Mouse (Mus musculus): Measurements from ENCODE around the gene Wnt3. TPM values are rescaled to one million over a fixed set of nuclear protein-coding genes. Genes with fewer than 3 reads are reported as not detected.

Wnt3 gene
- polyA plus RNA-seq, 1 experiment = 7.0 TPM

DNA sequence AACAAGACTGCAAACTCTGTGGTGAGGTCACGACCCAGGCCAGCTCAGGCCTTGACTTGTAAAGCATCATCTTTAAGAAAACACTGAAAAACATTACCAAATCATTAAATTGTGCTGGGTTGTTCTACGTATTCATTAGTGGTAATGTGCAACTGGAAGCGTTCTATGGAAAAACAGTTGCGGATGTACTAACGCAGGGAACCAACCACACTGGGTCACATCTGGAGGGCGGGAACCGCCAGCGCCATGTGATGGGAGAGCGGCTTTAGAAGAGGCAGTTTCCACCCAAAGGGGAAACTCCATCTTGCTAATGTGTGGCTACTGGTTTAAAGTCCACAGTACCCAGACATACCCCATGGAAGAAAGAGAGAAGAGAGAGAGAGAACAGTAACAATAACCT, 56.5 kb downstream of the Wnt3 start:
- no peak for DNase-seq (ENCODE audit: low read depth, low spot score)
- 95% methylated on average over 9 of the region's 9 CpGs for WGBS

DNA sequence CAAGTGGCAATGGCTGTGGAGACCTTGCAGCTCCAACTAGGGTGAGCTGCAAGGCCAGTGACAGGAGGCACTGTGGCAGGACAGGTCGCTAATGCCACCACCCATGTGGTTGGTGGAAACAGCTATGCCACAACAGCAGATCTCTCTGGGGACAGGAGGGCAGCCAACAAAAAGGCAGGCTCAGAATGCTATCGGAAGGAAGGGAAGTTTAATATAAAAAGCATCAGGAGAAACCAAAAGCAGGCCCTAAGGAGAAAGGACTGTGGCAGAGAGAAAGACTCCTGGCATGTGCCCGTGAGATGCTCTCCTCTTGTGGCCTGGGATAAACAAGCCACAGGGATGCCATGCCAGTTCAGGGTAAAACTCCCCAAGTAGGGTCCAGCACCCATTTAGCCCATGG, 57.8 kb downstream of the Wnt3 start:
- 88% methylated on average over 3 of the region's 3 CpGs for WGBS

DNA sequence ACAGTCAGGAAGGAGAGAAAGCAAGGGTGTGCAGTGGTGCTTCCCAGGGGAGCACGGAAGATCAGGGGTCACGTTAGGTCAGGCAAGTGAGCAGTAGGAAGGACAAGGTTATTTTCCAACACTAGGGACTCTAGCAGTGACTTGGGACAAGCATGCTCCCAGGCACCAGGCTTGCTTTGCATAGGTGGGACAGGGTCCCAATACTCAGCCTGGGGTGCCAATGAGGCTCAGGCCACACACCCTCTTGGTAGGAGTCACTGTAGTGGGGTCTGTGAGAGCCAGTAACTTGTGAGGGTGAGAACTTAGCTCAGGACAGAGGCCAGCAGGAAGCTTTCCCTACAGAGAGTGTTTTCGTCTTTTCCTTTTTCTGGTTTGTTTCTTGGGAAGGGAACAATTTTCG, 58.4 kb downstream of the Wnt3 start:
- no peak for DNase-seq (ENCODE audit: low read depth, low spot score)
- WGBS = 92% methylated on average over 4 of the region's 4 CpGs

More for the DNA sequence above, 57.8 kb downstream of the Wnt3 start:
- no peak for DNase-seq (ENCODE audit: low read depth, low spot score)

DNA sequence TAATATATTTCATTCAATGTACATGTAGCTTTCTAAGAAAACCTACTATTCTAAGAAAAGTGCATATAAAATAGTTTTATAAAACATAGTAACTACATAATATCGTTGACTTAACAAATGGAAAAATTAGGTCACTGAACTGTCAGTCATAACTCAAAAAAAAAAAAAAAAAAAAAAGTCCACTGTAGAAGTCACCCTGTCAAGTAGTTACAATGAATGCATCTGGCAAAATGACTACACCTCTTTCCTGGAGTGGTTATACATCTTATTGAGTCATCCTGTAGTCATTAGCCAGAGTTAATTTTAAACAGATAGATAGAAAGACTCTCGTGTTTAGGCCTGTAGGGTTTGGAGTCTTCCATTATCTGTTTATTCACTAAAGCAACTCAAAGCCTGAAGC, 65.0 kb downstream of the Wnt3 start:
- 62% methylated on average over 2 of the region's 2 CpGs for WGBS
- no peak for DNase-seq (ENCODE audit: low read depth, low spot score)

DNA sequence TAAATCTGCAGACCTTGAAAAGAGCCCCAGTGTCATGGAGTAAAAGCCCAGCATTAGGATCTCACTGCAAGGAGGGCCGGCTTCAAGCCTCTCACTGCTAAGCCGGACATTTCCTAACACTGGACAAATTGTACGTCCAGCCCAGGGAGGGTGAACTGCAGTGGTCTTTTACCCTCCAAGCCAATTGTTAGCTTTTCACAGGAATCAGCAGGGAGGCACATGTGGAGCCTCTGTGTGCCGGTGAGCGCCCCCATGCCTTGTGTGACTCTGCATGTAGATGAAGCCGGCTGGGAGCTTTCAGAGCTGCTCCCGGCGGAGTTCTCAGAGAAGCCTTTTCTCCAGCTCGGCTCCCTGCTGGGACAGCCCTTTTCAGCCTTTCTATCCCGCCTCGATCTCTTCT, 66.9 kb downstream of the Wnt3 start:
- WGBS = 81% methylated on average over 11 of the region's 11 CpGs
- DNase-seq (ENCODE audit: low read depth, low spot score) = no peak

DNA sequence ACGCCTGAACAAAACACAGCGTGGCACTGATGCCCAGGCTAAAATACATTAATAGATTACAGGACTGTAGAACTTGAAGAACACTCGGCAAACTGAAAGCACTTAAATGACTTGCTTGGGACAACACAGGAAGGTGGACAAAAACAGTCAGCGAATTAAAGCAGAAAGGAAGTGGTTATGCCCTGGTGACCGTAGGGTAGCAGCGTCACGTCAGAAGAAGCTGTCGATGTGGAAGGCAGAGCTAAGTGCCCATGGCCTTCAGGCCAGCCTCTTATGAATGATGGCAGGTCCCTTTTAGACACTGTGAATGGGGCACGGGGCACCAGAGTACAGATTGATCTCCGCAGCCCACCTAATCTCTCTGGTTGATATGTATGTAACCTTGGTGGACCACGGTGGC, 74.3 kb downstream of the Wnt3 start:
- no peak for DNase-seq (ENCODE audit: low read depth, low spot score)
- 90% methylated on average over 11 of the region's 11 CpGs for WGBS

DNA sequence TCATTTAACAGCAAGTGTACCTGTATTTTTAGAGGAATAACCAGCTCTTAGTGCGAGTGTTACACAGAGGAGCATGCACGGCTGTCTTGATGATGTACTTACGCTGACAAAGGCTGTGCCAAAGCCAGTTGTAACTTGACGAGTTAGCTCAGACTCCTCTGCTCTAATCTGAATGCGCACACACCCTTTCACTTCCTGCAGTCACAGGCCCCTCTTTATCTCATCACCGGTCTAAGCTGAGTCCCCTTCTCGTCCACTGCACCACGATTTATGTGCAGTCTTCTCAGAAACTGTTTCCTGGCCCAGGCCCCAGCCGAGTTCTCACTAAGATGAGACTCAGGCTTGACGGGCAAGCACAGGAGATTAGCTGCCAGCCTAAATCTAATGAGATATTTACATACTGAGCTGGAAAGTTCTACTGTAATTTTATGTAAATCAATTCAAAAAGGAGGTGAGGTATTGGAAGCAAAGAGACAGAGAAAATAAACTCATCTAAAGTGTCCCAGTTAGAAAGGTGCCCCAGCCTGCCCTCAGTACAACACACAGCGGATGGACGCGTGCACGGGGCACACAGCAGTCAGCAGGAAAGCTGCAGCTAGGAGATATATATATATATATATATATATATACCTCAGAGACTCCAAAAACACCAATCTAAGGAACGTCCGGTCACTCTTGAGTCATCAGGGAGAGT, 78.8 kb downstream of the Wnt3 start:
- DNase-seq (ENCODE audit: low read depth, low spot score) = no peak
- WGBS = 86% methylated on average over 16 of the region's 16 CpGs

DNA sequence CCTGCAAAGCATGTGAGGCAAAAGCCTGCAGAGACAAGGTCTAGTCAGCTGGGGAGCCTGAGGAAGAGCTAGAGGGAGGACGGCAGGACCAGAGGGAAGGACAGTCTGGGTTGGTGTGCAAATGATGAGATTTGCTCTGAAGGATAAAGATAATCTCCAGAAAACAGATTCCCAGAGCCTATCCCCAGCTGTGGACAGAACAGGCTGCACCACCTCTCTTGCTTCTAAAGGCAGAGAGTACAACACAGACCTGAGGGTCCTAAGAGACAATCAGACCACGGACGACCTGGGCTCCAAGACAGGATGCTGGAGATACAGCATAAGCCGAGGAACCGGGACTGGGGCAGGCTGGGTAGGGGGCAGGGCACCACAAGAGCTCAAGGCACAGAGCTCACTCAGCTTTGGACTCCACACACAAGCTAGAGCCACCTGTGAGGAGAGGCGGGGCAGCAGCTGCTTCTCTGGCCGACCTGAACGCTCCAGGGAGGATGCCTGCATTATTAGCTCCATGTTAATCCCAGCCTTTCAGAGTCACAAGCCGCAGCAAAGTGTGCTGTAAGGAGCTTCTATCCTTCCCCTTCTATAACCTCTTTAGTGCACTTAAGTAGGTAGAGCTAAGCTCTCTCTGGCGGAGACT, 79.5 kb downstream of the Wnt3 start:
- 72% methylated on average over 10 of the region's 10 CpGs for WGBS

DNA sequence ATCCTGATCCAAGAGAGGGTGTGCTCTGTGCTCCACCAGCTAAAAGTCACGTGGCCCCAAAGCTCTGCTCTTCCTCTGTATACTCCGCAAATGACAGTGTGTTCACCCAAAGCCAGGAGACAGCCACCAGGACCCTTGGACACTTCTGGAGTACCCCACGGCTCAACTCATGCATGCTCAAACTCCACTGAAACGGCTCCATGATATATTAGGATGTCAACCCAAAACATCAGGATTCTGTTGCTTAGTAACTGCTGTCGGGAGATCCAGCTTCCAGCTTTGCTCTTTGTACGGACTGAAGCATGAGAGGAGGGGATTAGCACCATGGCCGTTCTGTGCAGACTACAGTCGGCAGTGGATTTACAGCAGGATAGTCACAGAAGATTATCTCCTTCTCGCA, 80.3 kb downstream of the Wnt3 start:
- WGBS = 75% methylated on average over 9 of the region's 9 CpGs
- no peak for DNase-seq (ENCODE audit: low read depth, low spot score)

More for the DNA sequence above, 79.5 kb downstream of the Wnt3 start:
- no peak for DNase-seq (ENCODE audit: low read depth, low spot score)

DNA sequence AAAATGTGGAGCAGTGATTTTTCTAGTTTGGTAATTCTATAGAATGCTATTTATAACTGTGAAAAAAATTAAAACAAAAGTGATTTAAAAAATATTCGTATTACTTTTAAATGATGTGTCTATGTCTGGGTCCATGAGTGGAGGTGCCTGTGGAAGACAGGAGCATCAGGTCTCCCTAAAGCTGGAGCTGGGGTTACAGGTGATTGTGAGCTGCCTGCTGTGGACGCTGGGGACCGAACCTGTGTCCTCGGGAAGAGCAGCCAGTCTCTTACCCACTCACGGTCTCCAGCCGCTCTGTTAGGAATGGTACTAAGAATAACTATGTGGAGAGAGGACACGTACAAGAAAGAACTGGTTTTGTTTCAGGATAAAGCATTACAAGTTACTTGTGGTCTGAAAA, 82.7 kb downstream of the Wnt3 start:
- DNase-seq (ENCODE audit: low read depth, low spot score) = no peak
- WGBS = 96% methylated on average over 7 of the region's 7 CpGs

DNA sequence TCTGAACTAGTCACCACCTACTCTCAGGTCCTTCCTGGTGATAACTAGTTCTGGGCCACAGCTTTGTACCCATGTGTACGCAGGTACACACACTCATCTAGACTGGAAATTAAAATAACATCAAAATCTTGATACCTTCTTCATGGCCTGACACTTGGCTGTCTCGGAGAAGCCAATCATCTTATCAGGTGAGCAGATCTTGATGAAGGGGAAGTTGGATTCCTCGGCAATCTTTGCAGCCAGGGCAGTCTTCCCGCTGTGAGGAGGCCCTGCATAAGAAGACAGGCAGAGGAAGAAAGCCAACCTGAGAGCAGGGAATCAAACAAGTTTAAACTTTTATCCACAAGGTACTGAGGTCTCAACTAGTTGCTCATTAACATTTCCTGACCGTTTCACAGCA, 84.8 kb downstream of the Wnt3 start:
- DNase-seq (ENCODE audit: low read depth, low spot score) = no peak
- WGBS = 75% methylated on average over 5 of the region's 5 CpGs

DNA sequence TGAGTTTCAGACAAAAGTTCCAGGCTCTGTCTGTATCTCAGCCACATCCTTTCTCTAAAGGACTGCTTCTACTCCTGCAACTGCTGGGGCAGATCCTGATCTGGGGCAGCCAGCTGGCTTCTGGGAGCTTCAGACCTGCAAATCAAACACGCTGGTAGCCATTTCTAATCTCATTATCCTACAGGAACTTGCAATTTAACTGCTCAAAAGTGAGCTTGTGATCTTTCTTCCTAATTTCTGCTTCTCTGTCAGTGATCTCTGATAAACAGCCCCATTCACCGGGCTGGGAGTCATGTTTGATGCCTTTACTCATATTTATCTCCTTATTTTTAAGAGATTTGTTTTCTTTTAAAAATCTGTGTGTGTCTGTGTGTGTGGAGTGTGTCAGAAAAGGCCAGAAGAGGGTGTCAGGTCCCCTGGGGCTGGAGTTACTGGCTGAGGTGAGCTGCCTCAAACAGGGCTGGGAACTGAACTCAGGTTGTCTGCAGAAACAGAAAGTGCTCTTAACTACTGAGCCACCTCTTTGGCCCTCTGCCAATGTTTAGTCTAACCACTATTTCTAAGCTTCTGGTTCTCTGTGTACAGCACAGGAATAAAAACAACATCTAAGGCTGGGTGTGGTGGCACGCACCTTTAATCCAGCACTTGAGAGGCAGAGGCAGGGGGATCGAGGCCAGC, 86.1 kb downstream of the Wnt3 start:
- WGBS = 65% methylated on average over 4 of the region's 4 CpGs
- DNase-seq (ENCODE audit: low read depth, low spot score) = no peak

DNA sequence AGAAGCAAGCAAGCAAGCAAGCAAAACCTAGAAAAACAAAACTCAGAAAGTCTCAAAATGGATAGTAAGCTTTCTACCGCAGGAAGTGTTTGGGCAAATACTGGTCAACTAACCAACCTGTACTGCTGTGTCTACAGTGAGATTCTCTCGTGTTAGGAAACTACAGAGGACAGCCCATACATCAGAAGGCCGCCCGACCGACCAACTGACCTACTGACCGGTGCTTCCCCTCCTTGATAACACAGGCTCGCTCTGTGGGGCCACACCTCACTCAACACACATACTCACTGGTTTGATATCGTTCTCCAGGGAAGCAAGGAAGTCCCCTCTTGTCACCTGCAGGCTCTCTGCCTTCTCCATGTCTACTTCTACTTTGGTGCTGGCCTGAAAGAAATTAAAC, 89.0 kb downstream of the Wnt3 start:
- WGBS = 70% methylated on average over 8 of the region's 8 CpGs
- DNase-seq (ENCODE audit: low read depth, low spot score) = no peak

DNA sequence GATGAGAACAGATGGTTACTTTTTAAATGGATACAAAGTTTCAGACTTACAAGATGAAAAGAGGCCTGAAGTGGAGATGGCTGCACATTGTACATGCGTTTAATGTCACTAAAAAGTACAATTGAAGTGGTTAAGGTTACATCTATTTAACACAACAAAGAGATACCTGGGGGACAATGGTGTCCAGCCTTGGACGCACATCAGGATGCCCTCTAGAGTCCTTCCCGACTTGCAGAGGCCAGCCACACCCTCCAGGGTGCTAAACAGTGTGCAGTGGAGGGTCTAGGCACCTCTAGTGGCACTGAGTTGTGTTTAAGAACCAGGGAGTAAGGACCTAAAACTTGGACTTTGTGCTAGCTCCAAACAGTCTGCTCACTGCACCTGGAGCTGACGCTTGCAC, 90.5 kb downstream of the Wnt3 start:
- DNase-seq (ENCODE audit: low read depth, low spot score) = no peak
- 93% methylated on average over 4 of the region's 4 CpGs for WGBS

DNA sequence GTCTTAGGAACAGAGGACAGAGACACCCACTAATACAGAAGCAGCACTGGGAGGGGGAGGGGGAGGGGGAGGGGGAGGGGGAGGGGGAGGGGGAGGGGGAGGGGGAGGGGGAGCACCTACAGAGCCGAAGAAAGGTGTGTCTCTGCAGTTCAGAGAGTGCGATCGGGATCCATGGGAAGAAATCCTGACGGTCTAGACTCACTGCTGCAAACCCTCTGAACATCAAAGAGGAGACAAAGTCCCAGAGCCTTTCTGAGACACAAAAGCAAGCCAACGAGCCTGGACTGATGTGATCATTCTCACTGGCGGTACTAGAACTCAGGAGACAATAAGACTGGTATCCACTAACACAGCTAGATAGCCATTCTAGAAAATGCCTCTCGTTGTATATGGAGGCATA, 91.4 kb downstream of the Wnt3 start:
- 85% methylated on average over 7 of the region's 7 CpGs for WGBS
- DNase-seq (ENCODE audit: low read depth, low spot score) = no peak

Other genes with a start within 250 kb of the Wnt3 start
- gene Gm884, start 153.0 kb upstream of the Wnt3 start, polyA plus RNA-seq (2012; rRNA removed) = not detected in 2 replicates
- not detected in 2 replicates for gene Lyzl6, start 135.3 kb upstream of the Wnt3 start, polyA plus RNA-seq (2012; rRNA removed)
- 1.2 and 1.5 TPM in 2 replicates for gene Rprml, start 124.6 kb upstream of the Wnt3 start, polyA plus RNA-seq (2012; rRNA removed)
- 65.0 and 102 TPM in 2 replicates for gene Gosr2, start 76.3 kb upstream of the Wnt3 start, polyA plus RNA-seq (2012; rRNA removed)
- gene Wnt9b, start 24.3 kb upstream of the Wnt3 start, polyA plus RNA-seq (2012; rRNA removed) = 0.11 and 0.21 TPM in 2 replicates
- gene Nsf, start 179.9 kb downstream of the Wnt3 start, polyA plus RNA-seq (2012; rRNA removed) = 26.2 and 31.3 TPM in 2 replicates
- 7.9 and 8.6 TPM in 2 replicates for gene Arf2, start 192.6 kb downstream of the Wnt3 start, polyA plus RNA-seq (2012; rRNA removed)